Mouse (Mus musculus) erythroblast, embryonic 14.5 days (primary cell): ENCODE results near the gene Ece1.

Experiments used
- GATA1 ChIP-seq: IDR thresholded peaks from 2 replicates; pipeline ENCODE4 v1.6.1; 2012; ENCODE audit warnings: low read length, inconsistent platforms, mixed read lengths
- TAL1 ChIP-seq: IDR thresholded peaks from 3 replicates; pipeline ENCODE4 v1.6.1; 2012; ENCODE audit warnings: low read length, inconsistent platforms, mixed read lengths

GRCm38 (mm10) chr4:137930500-137931008, 68.5 kb downstream of the Ece1 start:
- no peak for TF ChIP-seq GATA1
- TF ChIP-seq TAL1 = no peak
